Mouse (Mus musculus) cortical plate, adult 2 months (tissue): ENCODE data around the gene Olfr1344.

Source experiments
- CTCF ChIP-seq: fragments of 200-500 bp; IDR thresholded peaks from 2 replicates; pipeline ENCODE4 v1.5.1; 2011; ENCODE audit warnings: mild to moderate bottlenecking, control low read depth, low read length; ENCODE audit not compliant: insufficient read depth; ENCODE audit errors: extremely low read depth
- POLR2A ChIP-seq: fragments of 200-500 bp; IDR thresholded peaks from 2 replicates; pipeline ENCODE4 v1.6.1; 2011; ENCODE audit warnings: mild to moderate bottlenecking, low read length, control low read depth; ENCODE audit not compliant: insufficient read depth; ENCODE audit errors: extremely low read depth

- TF ChIP-seq POLR2A (peak; percentile 65; the same call in 1 of the 2 replicates), CTCF (no peak)
Measured at GRCm38 (mm10) chr7:6397996-6398975, 40.2 kb upstream of the Olfr1344 start, which contains the start of gene Smim17.
